Mouse (Mus musculus) heart, postnatal 0 days (tissue): ENCODE data around the gene Evi5.

Experiments used
- CTCF ChIP-seq: IDR thresholded peaks from 2 replicates; pipeline ENCODE4 v1.5.1; 2016; ENCODE audit warnings: antibody characterized with exemption, control low read depth, low read depth
- EP300 ChIP-seq: IDR thresholded peaks from 2 replicates; pipeline ENCODE4 v1.6.1; 2016; ENCODE audit warnings: antibody characterized with exemption, low read depth

DNA sequence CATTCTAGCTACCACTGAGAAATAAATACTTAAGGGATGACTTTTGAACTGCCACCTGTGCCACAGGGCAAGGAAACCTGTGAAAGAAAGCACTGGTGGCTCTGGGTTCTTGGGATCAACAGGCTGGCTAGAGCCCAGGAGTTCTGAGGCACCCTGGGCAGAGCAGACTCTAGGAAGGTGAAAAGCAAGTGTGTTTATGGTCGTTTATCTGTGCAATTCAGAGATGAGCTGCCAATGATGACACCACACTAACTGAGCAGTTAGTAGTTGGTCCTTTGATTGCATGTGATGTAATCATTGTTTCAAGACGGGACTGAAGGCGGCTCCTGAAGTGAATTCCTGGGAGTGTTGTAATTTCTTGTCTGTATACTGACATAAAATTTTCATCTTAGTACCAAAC lies 29.4 kb upstream of the Evi5 start:
- TF ChIP-seq CTCF (no peak), EP300 (no peak)
